Mouse (Mus musculus): ENCODE measurements around the gene Ccl28.

DNA sequence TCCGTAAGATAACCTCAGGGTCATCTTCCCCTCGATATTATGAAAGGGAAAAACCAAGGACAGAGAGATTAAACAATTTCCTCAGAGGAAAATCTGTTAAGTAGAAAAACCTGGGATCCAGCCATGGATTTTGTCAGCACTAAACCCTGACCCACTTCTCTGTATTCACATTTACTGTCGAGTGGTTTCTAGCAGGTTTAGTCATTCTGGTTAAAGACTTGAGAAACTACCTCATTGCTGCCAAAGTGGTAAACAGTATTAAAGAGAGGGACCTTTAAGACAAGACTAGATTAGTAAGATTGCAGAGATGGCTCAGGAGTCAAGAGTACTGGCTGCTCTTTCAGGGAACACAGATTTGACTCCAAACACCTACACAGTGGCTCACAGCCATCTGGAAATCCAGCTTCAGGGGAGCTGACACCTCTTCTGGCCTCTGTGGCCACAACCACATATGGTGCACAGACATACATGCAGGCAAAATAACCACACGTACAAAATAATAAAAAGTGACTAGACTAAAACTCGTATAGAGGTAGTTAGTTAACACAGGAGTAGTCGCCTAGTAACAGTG, 33.3 kb downstream of the Ccl28 start:
- TF ChIP-seq POLR2A (IDR thresholded peaks at IDR 0.05; ENCODE audit: low read depth, low read length) (no peak), CTCF (IDR thresholded peaks at IDR 0.05; ENCODE audit: borderline replicate concordance, insufficient read depth, low read length) (no peak)
